Mouse (Mus musculus) kidney, postnatal 4 days (tissue): ENCODE measurements around the gene Gm12695.

Experiments used
- DNase-seq, 2 experiments: peaks; one replicate each; pipeline ENCODE4 v3.0.0; 2021; ENCODE audit warnings: mixed read lengths in 2 of 2

Gene Gm12695

DNA sequence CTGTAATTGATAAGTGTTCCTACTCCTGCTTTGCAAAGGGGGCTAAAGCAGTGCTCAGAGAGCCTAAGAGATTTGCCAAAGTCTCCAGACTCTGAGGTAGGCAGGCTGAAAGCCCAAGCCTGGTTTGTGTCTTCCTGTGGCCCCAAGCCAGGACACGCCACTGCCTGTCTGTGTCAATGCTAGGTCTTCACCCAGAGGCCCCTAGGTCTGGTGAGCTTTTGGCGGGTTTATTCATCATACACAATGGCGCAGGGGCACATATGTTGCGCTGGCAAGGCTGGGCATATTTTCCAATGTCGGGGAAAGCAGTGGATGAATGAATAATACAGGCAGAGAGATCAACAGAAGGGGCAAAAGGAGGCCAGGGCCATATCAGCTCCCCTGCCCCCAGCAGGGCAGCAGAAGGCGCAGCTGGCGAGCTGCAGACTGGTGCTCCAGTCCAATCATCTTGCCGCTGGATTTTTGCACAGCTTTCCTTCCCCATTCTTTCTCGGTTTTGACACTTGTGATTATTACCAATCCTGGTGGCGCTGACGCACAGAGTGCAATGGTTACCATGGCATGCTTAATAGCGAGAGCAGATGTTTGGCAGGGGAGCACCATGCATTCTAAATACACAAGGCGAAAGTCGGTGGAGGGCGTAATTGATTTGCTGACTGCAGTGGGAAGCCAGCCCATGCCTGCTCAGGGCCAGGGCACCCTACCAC is 87.3 kb downstream of the Gm12695 start:
- peak in 1 of 2 experiments; percentile 11 for DNase-seq

DNA sequence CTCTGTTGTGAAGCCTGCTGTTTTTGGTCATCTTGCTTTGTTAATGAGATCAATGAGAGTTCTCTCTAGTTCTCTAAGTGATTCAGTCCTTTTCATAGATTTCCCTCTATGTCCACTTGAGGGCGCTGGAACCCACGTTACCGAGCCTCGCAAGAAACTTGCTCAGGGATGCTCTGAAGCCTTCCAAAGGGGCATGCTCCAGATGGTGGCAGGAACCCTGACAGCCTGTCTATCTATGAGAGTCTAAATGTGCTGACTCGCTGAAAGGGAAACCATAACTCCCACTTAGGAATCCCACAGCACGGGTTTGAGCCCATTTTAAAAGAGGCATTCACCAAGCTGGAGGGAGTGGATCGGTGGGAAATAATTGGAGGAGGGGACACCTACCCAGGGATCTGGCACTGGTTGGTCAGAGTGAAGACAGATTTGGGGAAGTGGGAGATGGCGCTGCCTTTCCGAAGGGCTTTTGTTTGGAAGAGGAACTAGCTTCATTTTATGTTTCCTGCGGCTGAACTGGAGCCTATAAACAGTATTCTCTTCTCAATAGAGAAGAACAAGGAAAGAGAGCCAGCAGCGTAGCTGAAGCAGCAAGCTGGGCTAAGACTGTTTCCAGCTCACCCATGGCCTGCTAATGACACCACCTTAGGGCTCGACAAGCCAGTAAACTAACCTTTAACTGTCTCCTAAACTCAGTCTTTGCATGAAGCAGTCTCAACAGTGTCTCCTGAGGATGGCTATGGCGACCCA is 88.2 kb downstream of the Gm12695 start:
- peak; percentile 56 to 66 for DNase-seq

DNA sequence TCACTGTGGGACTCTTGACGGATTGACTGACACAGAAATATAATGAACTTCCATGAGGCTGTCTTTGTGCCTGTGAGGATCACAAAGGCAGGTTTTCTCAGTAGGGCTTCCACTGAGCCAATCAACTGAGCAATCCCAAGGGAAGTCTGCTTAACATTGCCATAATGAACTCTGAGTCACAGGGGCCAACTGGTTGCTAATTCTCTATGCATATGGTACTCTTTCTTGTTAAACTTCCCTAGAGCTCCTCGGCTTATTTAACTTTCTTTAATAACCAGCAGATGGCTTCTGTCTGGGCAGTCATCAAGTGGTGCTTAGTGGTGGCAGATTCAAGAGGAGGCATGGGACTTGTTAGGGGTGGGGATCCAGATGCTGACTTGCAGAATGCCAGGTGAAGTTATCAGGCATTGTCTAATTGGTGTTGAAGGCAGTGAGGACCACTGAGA is 97.6 kb downstream of the Gm12695 start:
- DNase-seq, result no peak

DNA sequence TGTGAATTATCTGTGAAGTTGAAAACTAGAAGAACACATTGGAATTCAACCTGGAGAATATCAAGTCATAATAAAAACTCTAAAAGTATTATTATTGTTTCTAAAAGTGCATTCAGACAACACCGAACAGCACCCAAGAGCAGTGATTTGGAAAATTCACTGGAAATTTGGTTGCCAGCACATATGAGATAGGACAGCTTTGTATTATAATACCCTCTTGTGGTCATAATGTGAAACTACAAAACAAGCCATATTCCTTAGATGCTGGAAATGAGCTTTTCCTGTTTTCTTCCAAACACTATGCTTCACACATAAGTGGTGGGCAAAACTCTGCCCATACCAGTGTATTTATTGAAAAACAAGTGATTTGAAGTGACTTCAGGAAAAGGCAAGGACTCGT is 101.5 kb downstream of the Gm12695 start:
- DNase-seq, result no peak

DNA sequence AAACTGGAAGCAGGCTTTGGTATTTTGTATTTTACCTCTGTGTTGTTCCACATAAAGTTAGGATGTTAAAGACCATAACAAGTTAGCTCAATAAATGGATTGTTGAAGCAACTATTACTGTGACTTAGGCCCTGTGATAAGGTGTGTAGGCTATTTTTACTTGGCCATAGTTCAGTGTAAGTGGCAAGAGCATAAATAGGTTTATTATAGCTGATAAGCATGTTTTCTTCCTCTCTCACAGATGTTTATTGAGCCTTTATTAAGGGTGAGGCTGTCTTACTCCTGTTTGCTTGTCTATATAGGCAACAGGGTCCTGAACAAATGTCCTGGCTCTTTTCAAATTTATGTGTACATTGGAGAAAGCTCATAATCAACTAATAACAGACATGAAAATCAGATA is 104.0 kb downstream of the Gm12695 start:
- DNase-seq, result no peak

DNA sequence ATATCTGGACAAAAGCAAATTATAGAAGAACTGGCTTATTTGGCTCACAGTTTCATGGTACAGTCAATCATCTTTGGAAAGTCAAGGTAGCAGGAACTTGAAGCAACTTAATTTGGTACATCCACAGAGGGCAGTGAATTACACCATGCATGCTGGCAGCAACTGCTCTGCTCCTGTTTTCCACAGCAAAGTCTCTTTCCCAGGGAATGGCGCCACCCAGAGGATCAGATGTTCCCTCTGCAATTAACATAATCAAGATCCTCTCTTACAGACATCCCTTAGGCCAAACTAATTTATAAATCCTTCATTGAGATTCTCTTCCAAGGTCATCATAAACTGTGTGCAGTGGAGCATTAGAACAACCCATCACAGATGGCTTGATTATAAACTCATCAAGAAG is 104.8 kb downstream of the Gm12695 start:
- DNase-seq, result peak; percentile 59 to 61
